Mouse (Mus musculus) brain, embryonic 14.5 days (tissue): ENCODE measurements around the gene Adpgk.

Experiments used
- CTCF ChIP-seq: fragments of 200-500 bp; IDR thresholded peaks from 2 replicates; pipeline ENCODE4 v1.5.1; 2012; ENCODE audit warnings: inconsistent platforms, mild to moderate bottlenecking, moderate library complexity, borderline replicate concordance; ENCODE audit not compliant: insufficient read depth, insufficient read length; ENCODE audit errors: extremely low read depth
- POLR2A ChIP-seq: fragments of 200-500 bp; IDR thresholded peaks from 2 replicates; pipeline ENCODE4 v1.6.1; 2012; ENCODE audit warnings: mild to moderate bottlenecking, inconsistent platforms, borderline replicate concordance; ENCODE audit not compliant: poor library complexity, insufficient read depth, insufficient read length, severe bottlenecking; ENCODE audit errors: extremely low read depth

- no peak for TF ChIP-seq POLR2A
- no peak for TF ChIP-seq CTCF
These were observed 38.7 kb downstream of the Adpgk start for GRCm38 (mm10) chr9:59330055-59330454.
